Mouse (Mus musculus) cerebellum, postnatal 4 days (tissue): ENCODE results near the gene Myh6.

ENCODE experiments used
- DNase-seq, 2 experiments: peaks; one replicate each; pipeline ENCODE4 v3.0.0; 2022; ENCODE audit warnings: low spot score in 2 of 2, mixed read lengths in 1 of 2

Gene Myh6

DNA sequence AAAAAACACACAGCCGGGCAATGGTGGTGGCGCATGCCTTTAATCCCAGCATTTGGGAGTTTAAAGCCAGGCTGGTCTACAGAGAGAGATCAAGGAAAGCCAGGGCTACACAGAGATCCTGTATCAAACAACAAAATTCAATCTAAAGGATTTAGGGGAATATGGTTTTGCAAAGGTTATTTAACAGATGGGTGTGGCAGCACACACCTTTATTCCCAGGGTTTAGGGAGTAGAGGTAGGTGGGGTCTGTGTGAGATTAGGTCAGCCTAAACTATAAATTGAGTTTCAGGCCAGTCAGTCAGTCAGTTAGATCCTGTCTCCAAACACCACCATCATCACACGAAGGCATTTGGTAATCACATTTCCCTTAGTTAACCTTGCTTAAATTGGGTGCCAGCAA, 74.5 kb downstream of the Myh6 start, which contains the start of gene Pabpn1:
Gene Pabpn1 (plus strand): TSS at position 301 of the 400 bp plus-strand sequence.
- no peak for DNase-seq
